Mouse (Mus musculus) small intestine, adult 2 months (tissue): Measurements from ENCODE around the gene Zfp811. TPM values are rescaled to one million over a fixed set of nuclear protein-coding genes. Genes with fewer than 3 reads are reported as not detected.

Experiments used
- H3K27ac ChIP-seq: fragments of 200-500 bp; 2 replicates; pipeline ENCODE4 v1.5.1; 2012; ENCODE audit warnings: low read depth, low read length, control low read depth, inconsistent platforms; ENCODE audit not compliant: insufficient read depth
- H3K27me3 ChIP-seq: fragments of 200-500 bp; 2 replicates; pipeline ENCODE4 v1.6.1; 2012; ENCODE audit warnings: mild to moderate bottlenecking, moderate library complexity, low read length, inconsistent platforms; ENCODE audit not compliant: control insufficient read depth, insufficient read depth
- H3K36me3 ChIP-seq: fragments of 200-500 bp; 2 replicates; pipeline ENCODE4 v1.6.1; 2012; ENCODE audit warnings: mild to moderate bottlenecking, low read length, control low read depth, inconsistent platforms; ENCODE audit not compliant: control insufficient read depth, insufficient read depth
- H3K4me1 ChIP-seq: fragments of 200-500 bp; 2 replicates; pipeline ENCODE4 v1.6.1; 2012; ENCODE audit warnings: low read length, inconsistent platforms, mixed read lengths; ENCODE audit not compliant: control insufficient read depth, insufficient read depth, insufficient read length
- H3K4me3 ChIP-seq: fragments of 200-500 bp; 2 replicates; pipeline ENCODE4 v1.5.1; 2012; ENCODE audit warnings: low read depth, mild to moderate bottlenecking, control low read depth, inconsistent platforms, low read length, moderate library complexity
- CTCF ChIP-seq: fragments of 200-500 bp; IDR thresholded peaks from 2 replicates; pipeline ENCODE4 v1.5.1; 2012; ENCODE audit warnings: low read depth, mild to moderate bottlenecking, control low read depth, inconsistent platforms, low read length, moderate library complexity, mixed read lengths; ENCODE audit not compliant: insufficient replicate concordance, insufficient read length; ENCODE audit errors: extremely low read depth
- POLR2A ChIP-seq: fragments of 200-500 bp; IDR thresholded peaks from 2 replicates; pipeline ENCODE4 v1.6.1; 2012; ENCODE audit warnings: low read depth, mild to moderate bottlenecking, control low read depth, inconsistent platforms, low read length, moderate library complexity
- WGBS: fragments of 180-500 bp; shearing (Covaris S2); methylation state at CpG from one replicate; pipeline ENCODE4 v1.1.7; 2018; 5-methylcytosine and 5-hydroxymethylcytosine counted together
- polyA plus RNA-seq: library from polyadenylated mRNA; depleted of rRNA; stranded (reverse); fragments of >200 nt; gene quantifications from 2 replicates; pipeline ENCODE4 v1.2.3, GENCODE M21; 2012

Gene Zfp811
- polyA plus RNA-seq, 1 experiment: not detected

DNA sequence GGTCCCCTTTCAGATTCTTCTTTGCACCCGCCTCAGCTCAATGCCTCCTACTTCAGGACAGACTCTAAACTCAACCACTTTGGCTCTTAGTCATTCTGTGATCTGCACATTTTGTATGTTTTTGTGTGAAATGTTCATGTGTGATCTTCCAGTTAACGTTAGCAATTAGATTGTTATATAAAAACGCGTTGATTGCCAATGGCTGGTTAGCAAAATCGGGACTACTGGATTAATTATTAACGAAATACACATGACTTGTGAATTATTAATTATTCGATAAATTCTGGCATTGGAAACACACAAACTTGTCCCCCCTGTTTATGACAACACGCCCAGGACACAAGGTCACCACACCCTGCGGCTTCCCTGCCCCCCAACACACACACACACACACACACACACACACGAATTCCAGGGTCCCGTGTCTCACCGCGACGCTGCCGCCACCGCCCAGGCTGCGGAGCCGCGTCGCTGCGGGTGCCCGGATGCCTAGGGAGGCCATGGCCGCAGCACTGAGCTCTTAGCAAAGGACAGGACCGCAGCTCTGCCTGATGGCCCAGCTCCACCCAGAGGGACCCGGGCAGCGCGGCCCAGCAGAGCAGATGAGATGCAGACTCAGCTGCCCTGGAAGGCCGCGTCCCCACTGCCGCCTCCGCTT, 22.2 kb downstream of the Zfp811 start:
- Histone ChIP-seq H3K27ac (peak overlapping the region; percentile 88), H3K4me3 (peak overlapping the region; percentile 91), H3K4me1 (peaks cover 14% of the 10 kb centered on the region; the same call in 1 of the 2 replicates), H3K36me3 (peaks cover 9% of the 10 kb centered on the region), H3K27me3 (no peaks in the 10 kb centered on the region)
- under 1% methylated on average over 31 of the region's 31 CpGs for WGBS
- TF ChIP-seq POLR2A (no peak), CTCF (no peak)

DNA sequence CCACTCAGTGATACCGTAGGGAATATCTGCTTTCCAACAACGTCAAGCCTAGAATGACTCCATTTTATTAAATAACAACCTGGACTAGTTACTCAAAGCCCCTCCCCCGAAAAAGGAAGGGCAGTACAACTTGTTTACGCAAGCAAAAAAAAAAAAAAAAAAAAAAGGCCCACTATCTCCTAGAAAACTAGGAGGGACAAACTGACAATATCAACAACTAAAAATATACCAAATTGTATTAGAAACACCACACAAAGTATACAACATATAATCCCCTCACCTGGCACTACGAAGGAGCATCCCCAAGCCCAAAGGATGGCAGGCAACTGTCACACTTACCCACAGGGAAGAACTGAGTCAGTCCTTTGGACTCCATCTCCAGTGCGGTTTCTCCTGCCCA, 22.8 kb downstream of the Zfp811 start:
- 25% methylated on average over 6 of the region's 6 CpGs for WGBS
- H3K4me3 ChIP-seq: peak overlapping the region; percentile 59
- TF ChIP-seq POLR2A (no peak), CTCF (no peak)
- H3K4me1 ChIP-seq: peaks cover 14% of the 10 kb centered on the region; the same call in 1 of the 2 replicates
- no peaks in the 10 kb centered on the region for H3K27me3 ChIP-seq
- peak overlapping the region; percentile 41; the same call in 1 of the 2 replicates for H3K27ac ChIP-seq
- peaks cover 11% of the 10 kb centered on the region for H3K36me3 ChIP-seq

- H3K27ac ChIP-seq: no peak overlapping the region
- TF ChIP-seq POLR2A: no peak
- no peak for TF ChIP-seq CTCF
- peaks cover 15% of the 10 kb centered on the region for H3K36me3 ChIP-seq
- peaks cover 14% of the 10 kb centered on the region; the same call in 1 of the 2 replicates for H3K4me1 ChIP-seq
- 70% methylated on average over 3 of the region's 3 CpGs for WGBS
- no peaks in the 10 kb centered on the region for H3K27me3 ChIP-seq
- H3K4me3 ChIP-seq: no peak overlapping the region
Observed at GRCm38 (mm10) chr17:32785656-32786055, 24.1 kb downstream of the Zfp811 start.

GRCm38 (mm10) chr17:32777564-32777963, 32.2 kb downstream of the Zfp811 start:
- Histone ChIP-seq H3K4me1 (0 out of 2 replicates have a peak, but pooled peaks cover 1% of the 10 kb centered on the region), H3K27ac (no peak overlapping the region), H3K36me3 (peaks cover 48% of the 10 kb centered on the region), H3K27me3 (no peaks in the 10 kb centered on the region), H3K4me3 (no peak overlapping the region)
- TF ChIP-seq POLR2A (no peak), CTCF (no peak)
- 94% methylated on average over 3 of the region's 3 CpGs for WGBS

- WGBS: 41% methylated on average over 1 of the region's 1 CpGs
Observed at GRCm38 (mm10) chr17:32771213-32771612, 38.5 kb downstream of the Zfp811 start.

GRCm38 (mm10) chr17:32766422-32766821, 43.3 kb downstream of the Zfp811 start:
- Histone ChIP-seq H3K4me1 (no peaks in the 10 kb centered on the region), H3K4me3 (no peak overlapping the region), H3K36me3 (peaks cover 26% of the 10 kb centered on the region), H3K27ac (no peak overlapping the region), H3K27me3 (no peaks in the 10 kb centered on the region)
- over 99% methylated on average over 2 of the region's 2 CpGs for WGBS
- TF ChIP-seq POLR2A (no peak), CTCF (no peak)

More at GRCm38 (mm10) chr17:32771213-32771612, 38.5 kb downstream of the Zfp811 start:
- Histone ChIP-seq H3K4me3 (no peak overlapping the region), H3K36me3 (peaks cover 52% of the 10 kb centered on the region), H3K27me3 (no peaks in the 10 kb centered on the region), H3K4me1 (no peaks in the 10 kb centered on the region), H3K27ac (no peak overlapping the region)
- TF ChIP-seq CTCF (no peak), POLR2A (no peak)

DNA sequence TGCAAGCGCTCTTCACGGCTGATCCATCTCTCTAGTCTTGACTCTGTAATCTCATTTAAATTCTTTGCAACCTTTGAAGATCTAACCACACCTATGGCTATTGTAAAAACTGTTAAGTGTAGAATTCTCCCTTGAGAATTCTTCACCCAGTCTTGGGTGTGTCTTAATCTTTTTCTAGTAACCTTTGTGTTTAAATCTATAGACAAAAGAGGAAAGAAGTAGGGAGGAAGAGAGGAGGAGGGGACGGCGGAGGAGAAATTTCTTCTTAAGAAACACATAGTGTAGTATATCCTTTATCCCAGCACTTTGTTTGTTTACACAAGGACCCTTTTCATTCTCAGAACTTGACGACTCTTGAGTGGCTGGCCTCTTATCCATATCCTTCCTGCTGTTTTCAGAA, 52.4 kb downstream of the Zfp811 start:
- no peaks in the 10 kb centered on the region for H3K4me1 ChIP-seq
- no peak overlapping the region for H3K27ac ChIP-seq
- no peak overlapping the region for H3K4me3 ChIP-seq
- WGBS: 57% methylated on average over 5 of the region's 5 CpGs
- TF ChIP-seq CTCF: no peak
- TF ChIP-seq POLR2A: no peak
- no peaks in the 10 kb centered on the region for H3K27me3 ChIP-seq
- H3K36me3 ChIP-seq: no peaks in the 10 kb centered on the region

DNA sequence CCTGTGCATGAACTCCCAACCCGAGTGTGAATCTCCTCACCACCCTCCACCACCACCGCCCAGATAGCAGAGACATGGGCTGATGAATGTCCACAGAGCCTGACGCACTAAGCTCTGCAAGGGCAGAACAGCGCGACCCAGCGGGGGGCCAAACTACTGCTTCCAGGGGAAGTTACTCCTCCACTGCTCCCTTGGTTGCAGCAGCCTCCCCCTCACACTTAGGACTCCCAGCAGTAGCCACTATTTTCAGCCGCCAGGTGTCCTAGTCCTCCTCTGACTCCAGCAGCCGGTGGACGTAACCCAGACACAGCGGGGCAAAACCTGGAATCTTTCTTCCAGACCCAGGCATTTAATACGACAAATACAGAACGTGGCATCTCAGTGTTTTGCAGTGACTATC, 56.1 kb downstream of the Zfp811 start:
- no peak for TF ChIP-seq CTCF
- TF ChIP-seq POLR2A: no peak
- no peaks in the 10 kb centered on the region for H3K27me3 ChIP-seq
- 36% methylated on average over 12 of the region's 12 CpGs for WGBS
- no peaks in the 10 kb centered on the region for H3K4me1 ChIP-seq
- no peak overlapping the region for H3K27ac ChIP-seq
- H3K4me3 ChIP-seq: no peak overlapping the region
- no peaks in the 10 kb centered on the region for H3K36me3 ChIP-seq
